Mouse (Mus musculus) forebrain, postnatal 0 days (tissue): Measurements from ENCODE around the gene Fgd6. TPM values are rescaled to one million over a fixed set of nuclear protein-coding genes. Genes with fewer than 3 reads are reported as not detected.

Experiments used
- ATAC-seq: fragments of 200-750 bp; cut with Nextera tagmentation; 2 replicates; pipeline ENCODE4 v1.8.0; 2017; ENCODE audit warnings: mild to moderate bottlenecking, moderate library complexity
- DNase-seq: peaks from one replicate; pipeline ENCODE4 v3.0.0-alpha.2; 2015
- H3K27ac ChIP-seq: fragments of 300-500 bp; sonication (generic); 2 replicates; pipeline ENCODE4 v1.5.1; 2014; ENCODE audit warnings: low read depth, mild to moderate bottlenecking, antibody characterized with exemption, low read length, moderate library complexity, mixed read lengths
- H3K27me3 ChIP-seq: fragments of 300-500 bp; sonication (generic); 2 replicates; pipeline ENCODE4 v1.6.1; 2014; ENCODE audit warnings: mild to moderate bottlenecking, low read length, mixed read lengths; ENCODE audit not compliant: insufficient read depth
- H3K36me3 ChIP-seq: fragments of 300-500 bp; sonication (generic); 2 replicates; pipeline ENCODE4 v1.6.1; 2014; ENCODE audit warnings: mild to moderate bottlenecking, moderate library complexity; ENCODE audit not compliant: insufficient read depth
- H3K4me1 ChIP-seq: fragments of 300-500 bp; sonication (generic); 2 replicates; pipeline ENCODE4 v1.6.1; 2014; ENCODE audit warnings: antibody characterized with exemption; ENCODE audit not compliant: insufficient read depth
- H3K4me2 ChIP-seq: fragments of 300-500 bp; sonication (generic); 2 replicates; pipeline ENCODE4 v1.6.1; 2014; ENCODE audit warnings: low read depth, mild to moderate bottlenecking, moderate library complexity
- H3K4me3 ChIP-seq: fragments of 300-500 bp; sonication (generic); 2 replicates; pipeline ENCODE4 v1.5.1; 2014; ENCODE audit warnings: low read depth, low read length, mixed read lengths
- H3K9ac ChIP-seq: fragments of 300-500 bp; sonication (generic); 2 replicates; pipeline ENCODE4 v1.6.1; 2014; ENCODE audit warnings: mild to moderate bottlenecking
- H3K9me3 ChIP-seq: fragments of 300-500 bp; sonication (generic); 2 replicates; pipeline ENCODE4 v1.6.1; 2016; ENCODE audit warnings: low read length
- CTCF ChIP-seq: sonication (generic); IDR thresholded peaks from 2 replicates; pipeline ENCODE4 v1.5.1; 2016; ENCODE audit warnings: antibody characterized with exemption, control low read depth, low read depth
- WGBS: fragments of 180-500 bp; shearing (Covaris S2); extraction: QIAGEN DNeasy Blood & Tissue Kit; methylation state at CpG from one replicate; pipeline ENCODE4 v1.1.7; 2014; 5-methylcytosine and 5-hydroxymethylcytosine counted together
- polyA plus RNA-seq: library from polyadenylated mRNA; unstranded; fragments of >200 nt; fragmentation: Nextera tagmentation; extraction: Ambion mirVana; gene quantifications from 2 replicates; pipeline ENCODE4 v1.2.1, GENCODE M21; 2015
- total RNA-seq: library from RNA; depleted of rRNA; stranded (reverse); fragments of >200 nt; gene quantifications from 2 replicates; pipeline ENCODE4 v1.2.3, GENCODE M21; 2014; rRNA removed

Gene Fgd6
- total and polyA plus RNA-seq, 2 experiments from 2014 or later: 1.5 to 3.6 TPM

GRCm38 (mm10) chr10:94174652-94175051, 138.9 kb downstream of the Fgd6 start:
- 91% methylated on average over 7 of the region's 7 CpGs for WGBS
- Histone ChIP-seq H3K4me1 (no peaks in the 10 kb centered on the region), H3K27me3 (no peaks in the 10 kb centered on the region), H3K9me3 (no peaks in the 10 kb centered on the region), H3K36me3 (peaks cover 21% of the 10 kb centered on the region; the same call in 1 of the 2 replicates), H3K4me3 (no peak overlapping the region), H3K27ac (no peak overlapping the region), H3K4me2 (no peak overlapping the region), H3K9ac (no peak overlapping the region)
- no peak for DNase-seq
- TF ChIP-seq CTCF: no peak
- no peak for ATAC-seq

GRCm38 (mm10) chr10:94183199-94183598, 147.4 kb downstream of the Fgd6 start:
- no peak for ATAC-seq
- H3K9me3 ChIP-seq: no peaks in the 10 kb centered on the region
- H3K36me3 ChIP-seq: peaks cover 12% of the 10 kb centered on the region; the same call in 1 of the 2 replicates
- WGBS: 26% methylated on average over 4 of the region's 4 CpGs
- no peak for DNase-seq
- no peaks in the 10 kb centered on the region for H3K27me3 ChIP-seq
- H3K4me2 ChIP-seq: no peak overlapping the region
- no peak for TF ChIP-seq CTCF
- no peak overlapping the region for H3K27ac ChIP-seq
- no peak overlapping the region for H3K9ac ChIP-seq
- H3K4me1 ChIP-seq: no peaks in the 10 kb centered on the region
- H3K4me3 ChIP-seq: no peak overlapping the region

Other genes starting within 250 kb of the Fgd6 start
- 0.08 and 0.14 TPM in 2 replicates for gene Usp44, start 204.4 kb upstream of the Fgd6 start, total RNA-seq
- 0.05 and 0.08 TPM in 2 replicates for gene Usp44, start 204.4 kb upstream of the Fgd6 start, polyA plus RNA-seq
- gene Metap2, start 138.9 kb upstream of the Fgd6 start, total RNA-seq: 89.2 and 106 TPM in 2 replicates
- 144 and 146 TPM in 2 replicates for gene Metap2, start 138.9 kb upstream of the Fgd6 start, polyA plus RNA-seq
- gene Vezt, start 184 bp upstream of the Fgd6 start, total RNA-seq: 65.9 and 66.0 TPM in 2 replicates
- gene Vezt, start 184 bp upstream of the Fgd6 start, polyA plus RNA-seq: 37.5 and 40.1 TPM in 2 replicates
- gene Nr2c1, start 112.0 kb downstream of the Fgd6 start, total RNA-seq: 4.8 and 8.4 TPM in 2 replicates
- 2.6 and 3.2 TPM in 2 replicates for gene Nr2c1, start 112.0 kb downstream of the Fgd6 start, polyA plus RNA-seq
- gene Ndufa12, start 162.7 kb downstream of the Fgd6 start, total RNA-seq: 219 and 220 TPM in 2 replicates
- gene Ndufa12, start 162.7 kb downstream of the Fgd6 start, polyA plus RNA-seq: 483 and 610 TPM in 2 replicates